Mouse (Mus musculus): ENCODE results near the gene Fbxo21. TPM values are rescaled to one million over a fixed set of nuclear protein-coding genes. Genes with fewer than 3 reads are reported as not detected.

Fbxo21 gene
- polyA plus RNA-seq, 1 experiment from 2014 or later = 51.0 TPM

DNA sequence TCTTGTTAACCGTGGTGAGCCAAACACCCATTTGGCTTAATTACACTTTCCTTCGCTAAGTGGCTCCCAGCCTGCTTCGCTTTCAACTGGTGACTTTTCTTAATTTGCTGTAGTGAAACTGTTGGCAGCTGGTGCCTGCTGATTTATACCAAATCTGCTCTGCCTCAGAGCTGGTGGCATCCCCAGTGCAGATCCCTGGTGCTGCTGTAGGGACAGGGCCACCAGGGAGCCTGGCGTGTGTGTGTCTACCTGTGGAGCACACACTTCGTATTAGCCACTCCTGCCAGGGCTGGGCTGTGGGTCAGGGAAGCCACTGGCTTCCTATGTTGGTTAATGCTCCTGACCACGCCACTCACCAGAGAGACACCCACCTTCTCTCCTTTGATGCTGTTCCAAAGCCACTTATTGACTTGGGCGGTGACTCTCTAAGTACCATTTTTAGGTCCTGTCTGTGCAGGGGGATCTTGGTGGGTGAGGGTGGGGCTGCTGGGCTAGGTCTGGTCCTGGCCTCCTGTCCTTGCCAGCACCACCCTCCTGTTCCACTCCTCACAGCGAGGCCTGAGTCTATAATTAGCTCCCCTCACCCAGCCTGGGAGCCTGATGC lies 81.1 kb downstream of the Fbxo21 start:
- Histone ChIP-seq H3K4me3 (ENCODE audit: low read length) (no peak overlapping the region), H3K4me2 (ENCODE audit: low read depth, low read length) (no peak overlapping the region), H3K9me3 (ENCODE audit: control insufficient read depth, low read length) (no peaks in the 10 kb centered on the region), H3K9ac (ENCODE audit: low read depth, low read length) (no peak overlapping the region), H3K36me3 (ENCODE audit: control insufficient read depth, insufficient read depth, low read length) (no peaks in the 10 kb centered on the region), H3K27ac (ENCODE audit: low read length) (no peak overlapping the region), H3K4me1 (ENCODE audit: control insufficient read depth, insufficient read depth, low read length) (no peaks in the 10 kb centered on the region), H3K27me3 (replicated peaks; ENCODE audit: control insufficient read depth, insufficient read depth, low read length) (no peaks in the 10 kb centered on the region)
- no peak for ATAC-seq
- 50% methylated on average over 8 of the region's 8 CpGs for WGBS

- Histone ChIP-seq H3K36me3 (ENCODE audit: control insufficient read depth, insufficient read depth, low read length) (0 out of 2 replicates have a peak, but pooled peaks cover 2% of the 10 kb centered on the region), H3K4me1 (ENCODE audit: control insufficient read depth, insufficient read depth, low read length) (no peaks in the 10 kb centered on the region), H3K27me3 (replicated peaks; ENCODE audit: control insufficient read depth, insufficient read depth, low read length) (no peaks in the 10 kb centered on the region), H3K9ac (ENCODE audit: low read depth, low read length) (no peak overlapping the region), H3K9me3 (ENCODE audit: control insufficient read depth, low read length) (no peaks in the 10 kb centered on the region), H3K27ac (ENCODE audit: low read length) (no peak overlapping the region), H3K4me2 (ENCODE audit: low read depth, low read length) (no peak overlapping the region), H3K4me3 (ENCODE audit: low read length) (no peak overlapping the region)
- no peak for ATAC-seq
- 90% methylated on average over 10 of the region's 10 CpGs for WGBS
Observed at GRCm38 (mm10) chr5:118058858-118059257, 82.3 kb downstream of the Fbxo21 start.

DNA sequence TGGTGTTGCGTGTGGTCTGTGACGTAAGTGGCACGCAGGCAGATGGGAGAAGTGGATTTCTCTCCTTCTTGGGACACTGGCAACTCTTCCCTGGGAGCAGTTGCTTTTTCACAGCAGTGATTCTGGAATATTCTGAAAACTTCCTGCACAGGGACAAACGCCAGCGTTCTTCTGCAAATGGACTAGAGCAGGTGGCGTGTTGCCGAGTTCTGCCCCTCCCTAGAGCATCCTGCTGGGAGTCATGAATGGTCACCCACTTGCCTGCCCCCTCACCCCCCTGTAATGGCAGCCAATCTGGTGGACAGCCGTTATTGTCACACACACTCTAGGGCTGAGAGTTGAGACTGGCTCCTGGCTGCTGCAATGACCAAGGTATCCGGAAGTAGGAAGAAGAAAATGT lies 83.1 kb downstream of the Fbxo21 start:
- no peaks in the 10 kb centered on the region for H3K4me1 ChIP-seq (ENCODE audit: control insufficient read depth, insufficient read depth, low read length)
- no peaks in the 10 kb centered on the region for H3K9me3 ChIP-seq (ENCODE audit: control insufficient read depth, low read length)
- no peak overlapping the region for H3K4me2 ChIP-seq (ENCODE audit: low read depth, low read length)
- H3K36me3 ChIP-seq (ENCODE audit: control insufficient read depth, insufficient read depth, low read length) = 0 out of 2 replicates have a peak, but pooled peaks cover 2% of the 10 kb centered on the region
- H3K9ac ChIP-seq (ENCODE audit: low read depth, low read length) = no peak overlapping the region
- no peak overlapping the region for H3K27ac ChIP-seq (ENCODE audit: low read length)
- 83% methylated on average over 9 of the region's 9 CpGs for WGBS
- no peak for ATAC-seq
- no peak overlapping the region for H3K4me3 ChIP-seq (ENCODE audit: low read length)
- no peaks in the 10 kb centered on the region for H3K27me3 ChIP-seq (replicated peaks; ENCODE audit: control insufficient read depth, insufficient read depth, low read length)

Other genes with a start within 250 kb of the Fbxo21 start
- 0.89 and 0.92 TPM in 2 replicates for gene Nos1, start 195.7 kb upstream of the Fbxo21 start, polyA plus RNA-seq (2015; fragmentation: Nextera tagmentation; extraction: Ambion mirVana)
- gene Tesc, start 51.0 kb downstream of the Fbxo21 start, polyA plus RNA-seq (2015; fragmentation: Nextera tagmentation; extraction: Ambion mirVana) = 3.6 and 4.0 TPM in 2 replicates
- gene Fbxw8, start 178.7 kb downstream of the Fbxo21 start, polyA plus RNA-seq (2015; fragmentation: Nextera tagmentation; extraction: Ambion mirVana) = 16.0 and 17.8 TPM in 2 replicates
- gene Hrk, start 187.9 kb downstream of the Fbxo21 start, polyA plus RNA-seq (2015; fragmentation: Nextera tagmentation; extraction: Ambion mirVana) = 0.12 and 0.21 TPM in 2 replicates

Measured in intestine, embryonic 16.5 days (tissue).